Mouse (Mus musculus) embryonic stem cell, embryonic (primary cell): ENCODE measurements at regions not wholly inside any gene's neighbourhood (a gene's known extent, or its start where the extent isn't known, plus 50 kb on each side); places are given as distances from the start of the nearest gene placed in this dataset.

Experiments
- CTCF ChIA-PET, 4 experiments: fragments of 300-600 bp in 2 of 4; fragments of 350-600 bp in 2 of 4; sonication (Branson Sonifier 250); formaldehyde crosslinking; loops; one replicate each; lab custom pipeline; 2022; ENCODE audit warnings: inconsistent platforms in 2 of 4; lab: Charles Lee
- POLR2A ChIA-PET, 4 experiments: fragments of 300-600 bp in 2 of 4; fragments of 350-600 bp in 2 of 4; sonication (Branson Sonifier 250); formaldehyde crosslinking; loops; one replicate each; lab custom pipeline; 2022; ENCODE audit warnings: antibody characterized with exemption in 4 of 4, inconsistent platforms in 1 of 4; lab: Charles Lee

- CTCF ChIA-PET = no interaction called here
- POLR2A ChIA-PET = interaction anchor here in 3 of 4 experiments (1.1 to 3.8 kb wide), 4 partner anchors 44 to 70 kb away, joined by 3 to 14 read pairs (median 4); no protein-coding TSS in a partner anchor
These were observed 68.7 kb upstream of the Id2 start for GRCm38 (mm10) chr12:25165650-25166049.

- ChIA-PET CTCF (no interaction called here), POLR2A (interaction anchor here in 2 of 4 experiments (0.7 to 1.7 kb wide), 2 partner anchors 19 to 45 kb away, joined by 3 read pairs; no protein-coding TSS in a partner anchor)
These were observed 67.8 kb upstream of the Id2 start for GRCm38 (mm10) chr12:25164724-25165123.

- ChIA-PET CTCF (no interaction called here), POLR2A (no interaction called here)
These were observed 66.6 kb upstream of the Id2 start for GRCm38 (mm10) chr12:25163541-25163940.

GRCm38 (mm10) chr12:25162843-25163242, 65.9 kb upstream of the Id2 start:
- POLR2A ChIA-PET = no interaction called here

GRCm38 (mm10) chr12:25161939-25162338, 65.0 kb upstream of the Id2 start:
- CTCF ChIA-PET = interaction anchor here in 1 of 4 experiments (0.6 kb wide), 1 partner anchor 42 kb away, joined by 4 read pairs; no protein-coding TSS in a partner anchor
- POLR2A ChIA-PET = interaction anchor here in 1 of 4 experiments (1.6 kb wide), 1 partner anchor 66 kb away, joined by 5 read pairs; no protein-coding TSS in a partner anchor

More at GRCm38 (mm10) chr12:25162843-25163242, 65.9 kb upstream of the Id2 start:
- CTCF ChIA-PET = no interaction called here

GRCm38 (mm10) chr12:25160990-25161843, 64.3 kb upstream of the Id2 start:
- POLR2A ChIA-PET = interaction anchor here in 2 of 4 experiments (0.7 to 1.6 kb wide), 2 partner anchors 42 to 65 kb away, joined by 3 to 5 read pairs (median 4); no protein-coding TSS in a partner anchor
- CTCF ChIA-PET = no interaction called here

GRCm38 (mm10) chr12:25159091-25159490, 62.2 kb upstream of the Id2 start:
- POLR2A ChIA-PET = interaction anchor here in 1 of 4 experiments (0.8 to 1.3 kb wide), 2 partner anchors 35 to 63 kb away, joined by 3 read pairs; no protein-coding TSS in a partner anchor
- CTCF ChIA-PET = no interaction called here

GRCm38 (mm10) chr12:25157238-25157637, 60.3 kb upstream of the Id2 start:
- POLR2A ChIA-PET = interaction anchor here in 2 of 4 experiments (1.2 to 1.4 kb wide), 3 partner anchors 9 to 61 kb away, joined by 3 to 4 read pairs (median 3); no protein-coding TSS in a partner anchor
- CTCF ChIA-PET = no interaction called here

GRCm38 (mm10) chr12:25155396-25155795, 58.5 kb upstream of the Id2 start:
- ChIA-PET POLR2A (interaction anchor here in 3 of 4 experiments (1.1 to 1.8 kb wide), 4 partner anchors 12 to 60 kb away, joined by 3 to 5 read pairs (median 4); no protein-coding TSS in a partner anchor), CTCF (no interaction called here)

GRCm38 (mm10) chr12:25148099-25148498, 51.2 kb upstream of the Id2 start:
- POLR2A ChIA-PET = interaction anchor here in 3 of 4 experiments (0.5 to 15.8 kb wide), 8 partner anchors 10 to 1266 kb away, joined by 3 to 123 read pairs (median 3); partner anchors contain the start of gene Id2 (in 2 of the 3)

More at GRCm38 (mm10) chr12:25148099-25148498, 51.2 kb upstream of the Id2 start:
- CTCF ChIA-PET = no interaction called here
